Mouse (Mus musculus) cerebellum, postnatal 10 days (tissue): ENCODE measurements around the gene Sumo1.

Experiments used
- DNase-seq, 2 experiments: peaks; one replicate each; pipeline ENCODE4 v3.0.0; 2021; ENCODE audit warnings: mixed read lengths in 2 of 2

Sumo1 gene

DNA sequence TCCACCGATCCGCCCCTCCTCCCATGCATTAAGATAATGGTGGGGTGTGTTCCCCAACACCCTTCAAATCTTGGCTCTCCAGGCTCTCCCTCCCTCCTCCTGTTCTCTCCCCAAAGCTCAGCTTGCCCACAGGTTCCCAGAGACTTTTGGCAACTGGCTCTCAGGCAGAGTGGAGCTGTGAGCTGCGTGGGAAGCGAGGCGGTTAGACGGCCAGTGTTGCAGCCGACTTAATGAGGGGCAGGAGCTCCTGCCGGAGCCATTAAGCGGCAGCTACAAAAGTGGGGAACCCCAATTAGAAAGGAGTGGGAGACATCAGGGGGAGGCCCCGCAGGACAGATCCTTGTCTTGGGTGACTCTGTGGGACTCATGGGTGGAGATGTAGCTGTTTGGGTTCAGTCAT lies 78.3 kb downstream of the Sumo1 start:
- DNase-seq, result no peak

DNA sequence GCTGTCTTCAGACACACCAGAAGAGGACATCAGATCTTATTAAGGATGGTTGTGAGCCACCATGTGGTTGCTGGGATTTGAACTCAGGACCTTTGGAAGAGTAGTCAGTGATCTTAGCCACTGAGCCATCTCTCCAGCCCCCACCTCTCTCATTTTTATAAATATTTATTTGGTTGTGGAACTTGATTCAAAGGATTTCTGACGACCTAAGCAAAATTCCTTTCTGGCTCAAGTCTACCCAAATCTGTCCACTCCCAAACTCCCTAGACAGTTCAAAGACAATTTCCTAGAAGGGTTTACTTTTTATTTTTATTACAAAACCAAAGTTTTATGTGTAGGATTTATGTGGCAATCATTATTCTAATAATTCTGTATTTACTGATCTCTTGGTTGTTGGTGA lies 81.4 kb downstream of the Sumo1 start:
- DNase-seq, result no peak

DNA sequence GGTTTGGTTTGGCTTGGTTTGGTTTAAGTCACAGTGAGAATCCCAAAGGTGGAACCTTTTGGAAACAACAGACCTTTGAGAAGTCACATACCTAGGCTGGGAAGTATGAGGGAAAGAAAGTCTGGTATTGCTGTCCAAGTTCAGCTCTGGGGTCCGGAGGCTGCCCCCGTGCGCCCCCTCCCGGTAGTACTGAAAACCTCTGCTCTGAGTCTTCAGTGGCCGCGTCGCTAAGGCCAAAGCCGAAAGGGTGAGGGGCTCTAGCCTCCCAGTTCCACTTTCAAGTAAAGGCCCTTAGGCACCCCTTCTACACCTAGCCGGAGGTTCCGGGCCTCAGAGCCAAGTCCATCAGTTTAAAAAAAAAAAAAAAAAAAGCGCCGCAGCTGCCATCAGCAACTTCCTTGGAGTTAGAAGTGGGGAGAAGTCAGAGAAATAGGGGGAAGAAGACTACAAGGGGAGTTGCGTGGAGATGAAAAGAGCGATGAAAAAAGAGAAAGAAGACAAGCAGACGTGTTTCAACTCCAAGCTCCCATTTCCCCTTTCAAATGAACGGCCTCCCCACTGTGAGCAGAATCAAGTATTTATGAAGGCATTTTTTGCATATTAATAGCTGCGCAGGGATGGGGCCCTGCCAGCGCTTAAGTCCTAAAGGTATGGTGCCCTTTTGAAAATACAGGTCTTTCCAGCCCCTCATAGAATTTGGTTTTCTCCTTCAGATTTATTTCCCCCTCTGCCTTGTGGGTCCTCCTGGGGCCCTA lies 85.8 kb downstream of the Sumo1 start:
- peak; percentile 92 to 94 for DNase-seq

DNA sequence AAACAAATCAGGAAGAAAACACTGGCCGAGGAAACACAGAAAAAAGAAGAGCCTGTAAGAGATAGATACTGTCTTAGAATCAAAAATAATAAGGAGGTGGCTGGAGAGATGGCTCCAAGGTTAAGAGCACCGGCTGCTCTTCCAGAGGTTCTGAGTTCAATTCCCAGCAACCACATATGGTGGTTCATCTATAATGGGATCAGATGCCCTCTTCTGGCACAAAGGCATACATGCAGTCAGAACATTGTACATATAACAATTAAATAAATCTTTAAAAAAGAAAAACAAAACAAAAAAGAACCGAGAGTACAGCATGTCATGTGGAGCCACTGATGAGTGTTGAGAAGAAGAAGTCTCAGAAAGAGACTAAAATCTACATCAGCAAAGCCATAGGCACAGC lies 89.8 kb downstream of the Sumo1 start:
- no peak for DNase-seq

DNA sequence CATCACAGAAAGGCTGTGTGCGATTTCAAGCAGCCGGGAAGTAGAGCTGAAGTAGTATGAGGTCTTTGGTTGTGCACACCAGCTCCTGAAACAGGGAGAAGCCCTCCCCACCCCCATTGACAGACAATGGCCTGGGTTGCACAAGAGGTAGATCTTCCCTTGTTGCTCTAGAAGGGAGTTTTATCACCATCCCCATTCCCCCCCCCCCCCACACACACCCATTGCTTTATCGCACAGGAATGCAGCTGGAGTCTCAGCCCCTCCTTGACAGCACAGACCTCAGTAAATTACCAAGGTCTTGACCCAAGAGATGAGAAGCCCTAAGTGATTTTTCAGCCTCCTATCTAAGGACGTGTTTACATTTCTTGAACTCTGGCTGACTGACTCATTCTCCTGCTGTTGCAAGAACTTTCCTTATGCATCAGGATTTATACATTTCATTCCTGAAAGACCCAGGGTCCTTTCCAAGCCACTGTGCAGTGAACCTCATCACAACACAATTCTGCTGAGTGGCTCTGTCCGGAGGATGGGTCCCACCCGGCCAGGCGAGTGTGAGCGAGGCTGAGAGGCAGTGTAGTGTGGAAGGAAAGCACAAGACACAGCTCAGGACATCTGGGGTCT lies 90.4 kb downstream of the Sumo1 start:
- no peak for DNase-seq

DNA sequence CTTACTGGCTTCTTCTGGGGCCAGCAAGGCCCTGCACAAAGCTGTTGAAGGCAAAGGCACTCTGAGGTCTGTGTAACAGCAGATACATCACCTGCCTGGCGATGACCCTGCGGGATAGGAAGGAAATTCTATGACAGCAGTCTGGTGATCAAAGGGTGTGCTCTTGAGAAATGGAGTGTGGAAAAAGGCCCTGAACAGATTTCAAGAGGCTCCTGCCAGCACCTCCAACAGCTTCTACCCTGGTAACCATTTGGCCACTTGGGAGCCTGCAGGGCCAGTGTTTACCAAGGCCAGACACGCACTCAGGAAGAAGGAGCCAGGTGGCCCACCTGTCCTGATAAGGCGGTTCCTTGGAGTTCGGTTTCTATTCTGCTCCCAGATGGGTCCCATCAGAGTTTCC lies 91.3 kb downstream of the Sumo1 start:
- DNase-seq, result peak; percentile 40 to 58

DNA sequence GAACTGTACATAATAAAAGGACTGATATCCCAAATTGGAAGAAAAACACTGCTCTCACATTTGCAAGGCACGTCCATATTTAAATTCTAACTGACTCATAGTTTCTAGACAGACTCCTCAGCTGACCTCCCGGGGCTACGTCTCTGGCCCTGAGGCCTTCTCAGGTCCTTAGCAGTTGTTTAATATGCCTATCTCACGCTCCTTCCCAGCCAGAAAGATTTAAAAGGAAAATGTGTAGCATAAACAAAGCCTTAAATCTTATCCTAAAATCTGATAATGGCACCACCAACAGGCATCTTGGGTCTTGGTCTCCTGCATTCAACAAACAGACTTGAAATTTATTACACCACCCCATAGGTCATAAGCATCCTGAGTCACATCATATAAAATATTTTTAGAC lies 91.9 kb downstream of the Sumo1 start:
- no peak for DNase-seq

DNA sequence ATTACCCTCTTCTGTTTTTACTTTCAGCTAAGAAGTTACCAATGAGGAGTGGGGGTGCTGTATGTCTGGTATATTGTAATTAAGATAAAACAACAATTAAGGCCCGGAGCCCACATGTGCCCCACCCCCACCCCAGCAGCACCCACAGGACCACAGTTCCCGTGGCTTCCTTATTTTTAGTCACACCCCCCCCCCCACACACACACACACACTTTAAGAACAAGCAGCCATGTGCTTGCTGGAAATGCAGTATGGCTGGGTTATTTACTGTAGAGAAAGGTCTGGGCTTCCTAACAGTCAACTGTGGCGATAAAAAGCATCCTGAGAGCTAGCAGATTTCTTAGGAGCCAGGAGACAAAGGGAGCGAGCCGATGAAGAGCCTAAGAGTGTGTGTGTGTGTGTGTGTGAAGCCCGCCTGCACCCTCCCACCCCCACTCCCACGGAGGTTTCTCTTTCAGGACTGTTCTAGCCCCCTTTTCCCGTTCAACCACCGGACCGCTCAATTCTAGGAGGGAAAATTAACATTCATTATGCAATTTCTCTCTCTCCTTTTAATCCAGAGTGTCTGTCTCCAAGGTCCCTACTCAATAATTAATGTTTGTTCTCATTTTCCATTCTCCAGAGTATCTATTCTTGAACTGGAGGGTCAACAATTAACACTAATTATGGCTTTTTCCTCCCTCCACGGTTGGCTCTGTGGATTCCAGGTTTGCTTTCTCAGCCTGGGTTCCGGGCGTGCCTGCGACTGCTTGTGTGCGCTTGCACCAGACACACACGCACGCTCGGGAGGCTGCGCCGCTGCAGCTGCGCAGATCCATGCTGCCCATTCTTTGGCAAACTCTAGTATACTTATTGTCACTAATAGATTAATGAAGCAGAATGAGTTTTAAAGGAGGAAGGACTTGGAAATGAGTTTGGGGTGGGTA lies 96.1 kb downstream of the Sumo1 start:
- DNase-seq, result peak; percentile 46 to 49

DNA sequence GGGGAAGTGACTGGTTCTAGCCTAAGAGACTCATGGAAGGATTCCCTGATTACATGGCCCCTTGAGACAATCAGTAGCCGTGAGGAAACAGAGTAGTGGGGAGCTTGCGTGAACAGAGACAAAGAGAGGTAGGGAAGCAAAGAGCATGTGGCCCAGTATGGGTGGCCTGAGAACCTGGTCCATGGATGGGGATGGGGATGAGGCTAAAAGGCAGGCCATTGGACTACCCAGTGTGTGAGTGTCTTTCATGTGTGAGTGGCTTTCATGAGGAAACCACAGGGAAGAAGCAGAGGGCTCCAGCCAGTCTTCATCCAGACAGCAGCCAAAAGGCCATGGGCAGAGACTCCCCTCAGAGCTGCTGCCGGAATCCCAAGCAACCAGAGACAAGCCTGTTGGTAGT lies 96.8 kb downstream of the Sumo1 start:
- no peak for DNase-seq

DNA sequence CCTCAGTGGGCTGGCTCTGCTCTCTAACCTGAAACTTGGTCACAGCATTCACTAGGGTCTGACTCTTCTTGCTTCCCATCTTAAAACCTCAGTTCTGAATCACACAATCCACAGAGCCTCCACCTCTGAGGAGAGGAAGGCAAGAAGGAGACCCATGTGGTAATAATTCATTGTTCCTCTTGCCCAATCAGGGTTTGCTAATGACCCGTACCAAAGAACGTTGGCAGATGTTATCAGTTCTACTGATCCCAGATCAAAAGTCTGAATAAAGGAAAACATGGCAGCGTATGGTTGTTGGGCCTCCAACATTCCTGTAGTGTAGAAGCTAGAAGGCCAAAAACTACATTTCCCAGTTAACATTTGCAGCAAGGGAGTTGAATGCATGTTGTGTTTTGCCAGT lies 99.1 kb downstream of the Sumo1 start:
- no peak for DNase-seq

DNA sequence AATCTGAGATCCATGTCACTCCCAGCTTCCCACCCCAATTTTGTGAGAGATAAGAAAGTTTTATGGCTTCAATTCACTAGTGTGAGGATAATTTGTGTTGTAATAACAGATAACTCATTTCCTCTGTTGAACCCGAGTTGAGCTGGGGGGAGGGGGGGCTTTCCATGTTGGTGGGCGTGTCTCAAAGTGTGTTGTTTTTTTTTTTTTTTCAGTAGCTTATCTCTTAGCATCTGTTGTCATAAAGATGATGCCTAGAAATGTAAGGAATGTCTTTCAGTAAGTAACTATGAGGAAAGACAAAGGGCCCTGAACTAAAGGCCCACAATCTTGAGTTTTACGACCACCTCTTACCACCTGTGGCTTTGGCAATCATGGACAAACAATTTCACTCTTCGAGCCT lies 99.9 kb downstream of the Sumo1 start:
- DNase-seq, result no peak

DNA sequence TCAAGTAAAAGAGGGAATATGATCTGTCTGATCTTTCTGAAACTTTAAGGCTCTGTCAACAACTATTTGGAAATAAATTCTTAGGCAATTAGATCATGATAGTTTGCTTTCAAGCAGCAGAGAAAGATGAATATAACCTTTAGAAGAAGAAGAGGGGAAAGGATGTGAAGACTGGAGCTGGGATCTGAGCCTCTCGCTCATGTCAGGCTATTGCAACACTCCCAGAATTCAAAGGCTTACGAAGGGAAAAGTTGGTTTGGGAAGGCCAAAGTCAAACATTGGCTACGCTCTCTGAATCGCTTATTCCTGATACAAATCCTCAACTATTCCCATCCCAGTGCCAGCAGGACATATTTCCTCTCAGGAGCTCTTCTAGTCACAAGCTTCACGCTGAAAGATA lies 101.3 kb downstream of the Sumo1 start:
- no peak for DNase-seq

DNA sequence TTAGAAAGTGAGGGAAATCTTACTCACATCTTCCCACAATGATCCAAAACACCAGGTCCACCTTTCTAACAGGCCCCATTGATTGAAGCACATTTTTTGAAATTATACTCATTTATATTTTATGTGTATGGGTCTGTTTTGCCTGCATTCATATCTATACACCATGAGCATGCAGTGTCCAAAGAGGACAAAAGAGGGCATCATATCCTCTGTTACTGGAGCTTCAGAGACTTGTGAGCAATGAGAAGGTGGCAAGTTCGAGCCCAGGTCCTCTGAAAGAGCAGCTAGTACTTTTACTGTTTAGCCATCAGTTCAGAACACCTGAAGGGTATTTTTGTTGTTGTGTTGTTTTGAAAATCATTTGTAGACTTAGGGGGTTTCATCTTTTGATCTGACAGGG lies 102.4 kb downstream of the Sumo1 start:
- no peak for DNase-seq

DNA sequence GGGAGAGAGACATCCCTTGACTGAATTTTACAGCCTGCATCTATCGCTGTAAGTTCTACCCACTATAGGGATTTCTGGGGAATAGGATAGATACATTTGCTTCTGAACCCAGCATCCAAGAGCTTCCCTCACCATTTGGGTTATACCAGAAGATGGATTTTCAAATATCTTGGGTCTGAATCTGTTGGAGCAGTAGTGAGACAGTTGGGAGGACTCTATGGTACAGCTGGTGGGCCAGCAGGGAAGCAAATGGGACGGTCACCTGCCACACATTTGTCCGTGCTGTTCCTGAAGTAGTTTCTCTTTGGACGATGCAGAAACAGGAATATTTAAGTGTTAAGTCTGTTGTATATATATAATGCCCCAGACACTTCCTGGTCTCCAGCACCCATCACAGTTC lies 103.1 kb downstream of the Sumo1 start:
- DNase-seq, result peak; percentile 70 to 74

DNA sequence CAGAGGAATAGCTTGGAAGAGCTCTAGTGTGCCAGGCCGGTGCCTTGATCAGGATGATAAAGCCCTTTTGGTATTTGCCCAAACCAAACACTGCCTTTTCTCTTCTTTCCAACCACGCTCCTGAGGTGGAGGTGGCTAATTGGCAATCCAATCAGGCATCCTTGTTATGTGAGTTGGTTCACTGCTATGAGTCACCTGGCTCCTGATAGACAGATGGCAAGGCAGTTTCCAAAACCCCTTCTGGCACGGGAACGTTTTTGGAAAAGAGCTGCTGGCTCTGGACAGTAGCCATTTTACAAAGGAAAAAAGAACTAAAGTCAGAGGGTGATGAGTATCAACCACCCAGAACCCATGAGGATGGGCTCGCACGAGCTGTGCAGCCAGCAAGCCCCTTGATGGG lies 103.7 kb downstream of the Sumo1 start:
- DNase-seq, result peak; percentile 87 to 88

DNA sequence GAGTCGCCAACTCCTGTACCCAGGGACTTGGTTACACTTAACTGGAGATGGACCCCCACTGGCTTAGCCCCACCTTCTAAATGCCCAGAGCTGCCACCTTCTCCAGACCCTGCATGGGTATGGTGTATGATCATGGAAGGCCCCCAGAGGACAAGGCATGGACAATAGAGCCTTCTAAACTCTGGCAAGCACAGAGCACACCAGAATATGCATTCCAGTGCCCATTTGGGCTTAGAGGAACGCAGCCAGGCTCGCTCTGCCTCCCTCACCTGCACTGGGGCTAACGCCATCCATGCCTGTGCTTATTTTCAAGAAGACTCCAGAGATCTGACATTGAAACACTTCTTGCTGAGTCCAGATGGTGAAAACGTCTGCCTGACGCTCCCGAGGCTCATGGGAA lies 104.4 kb downstream of the Sumo1 start:
- peak; percentile 34 to 35 for DNase-seq

DNA sequence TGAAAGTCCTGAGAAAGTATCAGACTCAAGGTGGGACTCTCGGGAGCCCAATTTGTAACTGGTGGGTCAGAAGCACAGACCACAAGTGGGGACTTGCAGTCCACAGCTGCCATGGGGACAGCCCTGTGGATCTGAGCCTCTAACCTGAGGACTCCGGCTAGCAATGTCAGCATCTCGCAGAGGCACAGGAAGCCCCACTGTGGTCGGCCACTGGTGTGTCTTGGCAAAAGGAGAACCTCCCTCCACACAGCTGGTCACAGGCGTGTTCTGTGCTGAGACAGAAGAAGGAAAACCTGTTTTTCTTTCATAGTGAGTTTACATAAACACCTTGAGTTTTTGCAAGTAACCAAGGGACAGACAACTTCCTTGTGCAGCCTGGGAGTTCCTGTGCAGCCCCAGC lies 104.8 kb downstream of the Sumo1 start:
- no peak for DNase-seq

DNA sequence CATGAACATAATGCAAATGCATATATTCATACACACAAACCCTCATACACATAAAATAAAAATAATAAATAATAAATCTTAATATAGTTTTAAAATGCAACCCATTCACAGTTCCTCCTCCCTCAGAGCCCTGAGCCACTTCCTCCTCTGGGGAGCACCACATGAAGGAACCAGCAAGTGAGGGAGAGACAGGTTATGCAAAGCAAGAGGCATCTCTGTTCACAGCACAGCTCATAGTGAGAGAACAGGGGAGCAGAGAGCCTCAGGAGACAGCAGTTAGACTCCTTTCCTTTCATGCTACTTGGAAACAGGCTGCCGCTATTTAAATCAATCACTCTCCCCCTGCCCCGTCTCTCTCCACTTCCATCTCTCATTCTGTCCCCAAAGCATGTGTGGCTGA lies 107.1 kb downstream of the Sumo1 start:
- DNase-seq, result no peak

DNA sequence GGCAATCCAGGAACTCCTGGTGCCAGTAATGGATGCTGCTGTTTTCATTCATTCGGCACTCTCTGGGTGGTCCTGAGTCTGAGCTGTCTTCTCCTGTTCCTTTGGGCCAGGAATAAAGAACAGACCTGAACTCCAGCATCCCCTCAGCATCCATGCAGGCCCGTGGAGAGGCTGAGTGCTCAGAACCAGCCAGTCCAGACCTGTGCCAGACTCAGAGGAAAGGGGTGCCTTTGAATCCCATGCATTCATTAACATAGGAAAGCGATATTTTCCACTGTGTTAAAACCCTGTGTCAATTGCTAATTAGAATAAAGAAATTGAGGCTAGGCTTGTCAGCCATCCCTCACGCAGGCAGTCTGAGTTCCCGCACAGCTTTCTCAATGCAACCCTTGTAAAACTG lies 116.9 kb downstream of the Sumo1 start:
- DNase-seq, result no peak

DNA sequence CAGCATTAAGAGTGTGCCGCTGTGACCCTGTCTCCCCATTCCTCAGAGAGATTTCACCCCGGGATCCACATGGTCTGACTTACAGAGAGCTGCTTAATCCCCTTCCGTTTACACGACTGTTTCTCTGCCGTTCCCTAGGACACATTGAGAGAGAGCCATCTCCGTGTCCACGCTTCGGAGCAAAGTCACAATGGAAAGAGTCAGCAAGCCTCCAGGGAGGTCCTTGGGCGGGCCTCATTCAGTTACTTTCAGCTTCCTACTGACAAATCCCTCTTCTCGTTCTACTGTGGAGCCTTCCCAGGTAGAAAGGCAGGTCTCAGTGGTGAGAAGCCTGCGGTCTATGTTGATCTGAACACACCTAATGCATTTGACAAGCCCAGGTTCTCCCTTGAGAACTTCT lies 119.6 kb downstream of the Sumo1 start:
- DNase-seq, result no peak

DNA sequence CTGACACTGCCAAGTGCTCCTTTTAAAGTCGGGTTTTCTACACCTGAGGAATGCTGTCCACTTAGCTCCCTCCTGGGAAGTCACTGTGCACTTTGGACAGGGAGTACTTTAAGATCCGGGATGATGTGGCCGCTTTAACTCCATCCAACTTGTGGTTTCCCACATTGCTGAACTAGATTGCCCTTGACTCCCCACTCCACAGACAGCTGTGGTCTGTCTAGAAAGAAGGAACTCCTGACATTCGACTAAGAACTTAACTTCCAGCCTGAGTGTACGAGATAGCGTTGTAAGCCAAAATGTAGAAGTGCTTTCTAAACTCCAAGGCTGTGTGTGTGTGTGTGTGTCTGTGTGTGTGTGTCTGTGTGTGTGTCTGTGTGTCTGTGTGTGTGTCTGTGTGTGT lies 120.4 kb downstream of the Sumo1 start:
- DNase-seq, result no peak

DNA sequence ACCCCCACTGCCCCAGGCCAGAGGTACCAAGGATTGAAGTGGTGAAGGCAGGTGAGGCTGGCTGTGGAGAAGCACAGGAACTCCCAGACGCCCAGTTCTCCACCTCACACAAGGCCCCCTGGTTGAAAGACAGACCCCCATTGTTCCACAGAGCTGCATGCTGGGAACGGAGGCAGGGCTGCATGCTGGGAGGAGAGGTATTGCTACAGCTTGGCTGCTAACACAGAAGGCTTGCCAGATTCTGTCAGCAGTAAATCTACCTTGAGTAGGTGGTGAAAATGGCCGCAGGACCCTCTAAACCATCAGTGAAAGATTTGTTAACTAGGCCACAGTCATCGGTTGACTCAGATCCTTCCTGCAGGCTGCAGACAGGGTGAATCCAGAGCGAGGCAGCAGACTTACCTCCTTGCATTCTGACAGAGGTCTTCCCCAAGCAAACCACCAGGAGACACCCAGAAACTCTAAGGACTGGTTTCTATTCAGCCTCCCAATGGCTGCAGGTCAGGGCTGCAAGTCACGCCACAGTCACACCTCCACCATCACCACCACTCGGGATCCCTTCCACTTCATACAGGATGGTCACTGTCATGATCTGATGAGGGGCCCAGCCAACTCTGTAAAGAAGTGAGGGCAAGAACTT lies 121.5 kb downstream of the Sumo1 start:
- DNase-seq, result no peak

DNA sequence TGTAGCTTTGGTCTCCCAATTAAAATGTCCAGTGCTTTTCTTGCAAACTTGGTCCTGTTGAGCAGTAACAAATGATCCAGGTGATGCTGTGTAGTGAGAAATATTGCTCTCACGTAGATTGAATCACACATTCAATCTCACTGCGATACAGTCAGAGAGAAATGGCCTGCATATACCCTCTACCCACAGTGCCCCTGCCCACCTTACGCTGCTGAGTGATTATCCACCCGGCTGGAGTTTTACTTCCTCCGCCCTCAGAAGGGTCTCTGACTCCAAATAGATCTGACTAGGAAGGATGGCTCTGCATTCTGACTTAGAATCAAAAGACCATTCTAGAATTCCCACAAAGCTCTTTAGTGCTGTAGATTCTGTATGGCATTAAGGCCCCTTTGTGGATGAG lies 122.1 kb downstream of the Sumo1 start:
- DNase-seq, result no peak
